Mouse (Mus musculus) heart, postnatal 14 days (tissue): ENCODE results near the gene 1500009L16Rik. TPM values are rescaled to one million over a fixed set of nuclear protein-coding genes. Genes with fewer than 3 reads are reported as not detected.

ENCODE experiments used
- total RNA-seq, 2 experiments: library from RNA; stranded (reverse); gene quantifications; 2 replicates each; pipeline ENCODE4 v1.2.3; 2021

Gene 1500009L16Rik
- total RNA-seq, 2 experiments from 2014 or later, result 4.5 to 6.9 TPM

Other genes starting within 250 kb of the 1500009L16Rik start
- gene Aldh1l2, start 188.7 kb upstream of the 1500009L16Rik start, total RNA-seq, result 10 to 100 TPM; 22.8 to 26.5 TPM
- gene Washc4, start 179.1 kb upstream of the 1500009L16Rik start, total RNA-seq, result 10 to 100 TPM; 14.4 to 15.5 TPM
- gene Appl2, start 74.1 kb upstream of the 1500009L16Rik start, total RNA-seq, result 10 to 100 TPM; 34.6 to 37.1 TPM